Mouse (Mus musculus) left cerebral cortex, adult 18-20 months (tissue): ENCODE data around the gene Gpha2. TPM values are rescaled to one million over a fixed set of nuclear protein-coding genes. Genes with fewer than 3 reads are reported as not detected.

Experiments used
- DNase-seq, 2 experiments: peaks; one replicate each; pipeline ENCODE4 v3.0.0; 2021 to 2022; ENCODE audit warnings: low spot score in 2 of 2, mixed read lengths in 1 of 2
- microRNA-seq, 2 experiments: library from miRNA; unstranded; fragments of <30 nt; microRNA quantifications; one replicate each; pipeline ENCODE4 v1.2.0; 2021
- total RNA-seq, 2 experiments: library from RNA; stranded (reverse); gene quantifications; 2 replicates each; pipeline ENCODE4 v1.2.3; 2021

Gene Gpha2
- total RNA-seq, 2 experiments from 2014 or later = not detected

DNA sequence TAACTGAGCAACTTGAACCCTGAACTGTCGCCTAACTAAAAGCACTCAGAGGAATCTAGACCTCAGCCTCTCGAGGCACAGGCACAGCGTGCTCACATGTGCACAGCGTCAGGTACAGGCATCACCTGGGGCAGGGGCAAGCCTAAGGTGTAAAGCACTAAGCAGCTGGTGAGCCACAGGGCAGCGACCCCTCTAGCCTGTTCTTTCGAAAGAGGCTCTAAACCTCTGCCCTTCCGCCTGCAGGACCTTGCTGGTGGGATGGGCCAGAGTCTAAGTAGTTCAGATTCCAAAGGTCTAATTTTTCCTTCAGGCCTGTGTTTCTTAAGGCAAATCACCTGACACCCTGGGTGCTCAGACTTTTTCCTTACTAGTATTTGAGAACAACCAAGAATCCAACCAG, 45.9 kb downstream of the Gpha2 start:
- no peak for DNase-seq

DNA sequence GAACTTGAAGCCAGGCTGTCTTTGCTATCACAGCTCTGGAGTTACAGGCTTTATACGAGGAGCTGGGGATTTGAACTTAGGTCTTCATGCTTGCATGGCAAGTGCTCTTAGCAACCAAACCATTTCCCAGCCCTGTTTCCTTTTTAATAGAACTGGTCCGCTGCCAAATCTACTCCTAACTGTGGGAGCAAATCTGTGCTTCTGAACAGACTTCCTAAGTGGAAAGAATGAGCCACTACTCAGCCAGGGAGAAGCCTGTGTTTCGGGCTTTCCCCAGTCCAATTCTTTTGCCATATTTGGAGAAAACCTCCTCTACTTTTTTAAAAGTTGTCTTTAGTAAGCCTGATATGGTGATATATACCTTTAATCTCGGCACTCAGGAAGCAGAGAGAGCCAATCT, 46.6 kb downstream of the Gpha2 start:
- DNase-seq = peak in 1 of 2 experiments; percentile 42

GRCm38 (mm10) chr19:6273592-6273991, 47.4 kb downstream of the Gpha2 start:
- no peak for DNase-seq

DNA sequence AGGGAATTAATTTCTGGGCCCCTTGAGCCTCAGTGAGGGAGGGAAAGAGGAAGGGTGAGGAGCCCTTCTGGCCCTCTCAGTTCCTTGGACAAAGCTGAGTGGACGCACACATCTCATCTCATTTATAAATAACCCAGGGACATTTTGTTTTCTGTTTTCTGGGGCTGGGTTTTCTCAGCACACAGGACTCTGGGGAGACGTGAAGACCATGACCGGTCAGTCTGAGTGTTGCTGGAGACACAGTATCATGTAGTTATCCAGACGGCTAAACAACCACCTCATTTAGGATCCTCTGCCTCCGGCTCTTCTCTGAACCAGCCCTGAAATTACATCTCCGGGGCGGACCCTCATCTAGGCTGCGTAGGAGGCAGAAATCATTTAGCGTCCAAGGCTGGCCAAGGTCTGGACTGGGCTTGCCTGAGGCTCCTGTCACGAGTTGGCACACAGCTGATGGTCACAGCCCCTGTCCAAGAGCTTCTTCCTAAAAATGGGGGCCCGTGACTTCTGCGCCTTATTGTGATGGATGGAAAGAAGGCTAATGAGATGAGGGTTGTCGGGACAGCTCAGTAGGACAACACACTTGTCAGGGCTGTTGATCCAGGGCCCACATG, 47.9 kb downstream of the Gpha2 start:
- no peak for DNase-seq

DNA sequence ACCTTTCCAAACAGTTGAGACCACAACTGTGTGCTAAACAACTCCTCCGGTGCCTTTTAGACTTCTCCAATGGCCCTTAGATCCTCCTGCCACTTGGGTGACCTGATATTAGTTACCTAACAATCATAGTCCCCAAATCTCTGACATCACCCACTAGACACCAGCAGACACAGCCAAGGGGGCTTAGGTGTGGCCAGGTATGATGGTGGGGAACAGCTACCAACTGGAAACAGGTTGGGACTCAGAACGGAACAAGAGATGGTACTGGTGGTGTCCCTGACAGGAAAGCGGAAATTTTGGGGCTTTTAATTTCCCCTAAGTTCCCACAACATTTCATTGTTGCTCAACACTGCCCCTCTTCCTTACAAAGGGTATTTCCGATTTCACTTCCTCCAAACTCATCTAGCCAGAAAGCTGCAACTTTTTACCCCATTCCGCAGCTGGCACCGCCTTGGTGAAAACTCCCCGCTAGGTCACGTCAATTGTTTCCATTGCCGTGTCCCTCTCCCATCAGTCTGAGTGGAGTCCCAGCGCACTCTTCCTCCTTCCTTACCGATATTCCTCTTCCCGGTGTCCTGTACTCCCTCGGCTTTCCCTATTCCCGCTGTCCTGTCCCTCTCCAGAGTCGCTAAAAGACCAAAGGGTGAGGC, 49.7 kb downstream of the Gpha2 start:
- DNase-seq = no peak

DNA sequence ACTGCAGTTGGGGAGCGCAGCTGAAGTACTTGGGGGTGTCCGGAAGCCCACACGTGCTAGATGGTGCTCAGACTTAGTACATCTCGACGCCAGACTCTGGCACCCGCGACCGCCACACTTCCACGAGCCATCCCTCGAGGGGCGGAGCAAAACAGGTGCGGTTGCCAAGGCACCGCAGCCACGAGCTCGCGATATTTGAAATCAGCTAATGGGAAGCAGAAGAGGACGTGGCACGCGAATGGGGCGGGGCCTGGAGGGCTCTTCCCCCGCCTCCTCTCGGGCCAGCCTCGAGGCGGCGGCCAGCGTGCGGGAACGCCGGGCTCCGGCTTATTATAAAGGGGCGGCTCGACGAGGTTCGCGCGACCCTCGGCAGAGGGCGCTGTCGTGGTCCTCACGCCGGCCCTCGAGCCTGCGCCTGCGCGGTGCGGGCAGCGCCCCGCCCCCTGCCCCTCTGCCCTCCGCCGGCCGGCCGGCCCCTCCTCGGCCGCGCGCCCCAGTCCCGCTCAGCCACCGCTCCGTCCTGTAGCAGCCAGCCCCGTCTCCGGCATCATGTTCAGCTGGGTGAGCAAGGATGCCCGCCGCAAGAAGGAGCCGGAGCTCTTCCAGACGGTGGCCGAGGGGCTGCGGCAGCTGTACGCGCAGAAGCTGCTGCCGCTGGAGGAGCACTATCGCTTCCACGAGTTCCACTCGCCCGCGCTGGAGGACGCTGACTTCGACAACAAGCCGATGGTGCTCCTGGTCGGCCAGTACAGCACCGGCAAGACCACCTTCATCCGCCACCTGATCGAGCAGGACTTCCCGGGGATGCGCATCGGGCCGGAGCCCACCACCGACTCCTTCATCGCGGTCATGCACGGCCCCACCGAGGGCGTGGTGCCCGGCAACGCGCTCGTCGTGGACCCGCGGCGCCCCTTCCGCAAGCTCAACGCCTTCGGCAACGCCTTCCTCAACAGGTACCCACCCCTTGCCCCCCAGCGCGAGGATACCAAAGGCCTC, 50.5 kb downstream of the Gpha2 start, which contains the start of gene Ehd1:
Gene Ehd1 (plus strand): TSS at position 300 of the 996 bp plus-strand sequence.
- peak; percentile 89 to 95 for DNase-seq

Small RNA genes lying within 50 kb of the gene (microRNA-seq; reads per million reads assigned to microRNA genes)
- 13.9 to 17.5 reads per million in 2 experiments for gene Mir192
- 26.4 to 30.3 reads per million in 2 experiments for gene Mir194-2

Other genes starting within 250 kb of the Gpha2 start
- gene Slc22a20, start 240.2 kb upstream of the Gpha2 start, total RNA-seq = not detected
- gene Capn1, start 210.5 kb upstream of the Gpha2 start, total RNA-seq = 10 to 100 TPM; 27.9 to 28.1 TPM
- 10 to 100 TPM; 41.3 to 41.6 TPM for gene Syvn1, start 179.8 kb upstream of the Gpha2 start, total RNA-seq
- 10 to 100 TPM; 42.5 to 51.3 TPM for gene Mrpl49, start 168.6 kb upstream of the Gpha2 start, total RNA-seq
- gene Fau, start 168.5 kb upstream of the Gpha2 start, total RNA-seq = 100 to 1,000 TPM; 717 to 762 TPM
- gene Znhit2, start 165.2 kb upstream of the Gpha2 start, total RNA-seq = 10 to 100 TPM; 32.2 to 35.0 TPM
- 10 to 100 TPM; 25.1 to 25.2 TPM for gene Tm7sf2, start 158.0 kb upstream of the Gpha2 start, total RNA-seq
- 10 to 100 TPM; 78.5 to 94.4 TPM for gene Vps51, start 149.1 kb upstream of the Gpha2 start, total RNA-seq
- gene Tmem262, start 146.3 kb upstream of the Gpha2 start, total RNA-seq = not detected
- under 1 TPM; 0.54 to 0.60 TPM for gene Gm28374, start 144.1 kb upstream of the Gpha2 start, total RNA-seq
- gene Zfpl1, start 141.4 kb upstream of the Gpha2 start, total RNA-seq = 10 to 100 TPM; 38.6 to 42.1 TPM
- under 1 TPM in 1 of 2 experiments, not detected in 1; 0.26 TPM for gene Cdca5, start 141.4 kb upstream of the Gpha2 start, total RNA-seq
- gene AC131692.1, start 132.0 kb upstream of the Gpha2 start, total RNA-seq = not detected
- gene Naaladl1, start 120.6 kb upstream of the Gpha2 start, total RNA-seq = under 1 TPM; 0.14 to 0.21 TPM
- gene Sac3d1, start 107.7 kb upstream of the Gpha2 start, total RNA-seq = 10 to 100 TPM; 17.8 to 19.0 TPM
- 10 to 100 TPM; 41.6 to 44.8 TPM for gene Snx15, start 98.1 kb upstream of the Gpha2 start, total RNA-seq
- gene Batf2, start 85.4 kb upstream of the Gpha2 start, total RNA-seq = 1 to 10 TPM in 1 of 2 experiments, under 1 TPM in 1; 0.51 to 1.2 TPM
- gene Arl2, start 84.8 kb upstream of the Gpha2 start, total RNA-seq = 10 to 100 TPM; 82.9 to 92.9 TPM
- under 1 TPM in 1 of 2 experiments, not detected in 1; 0.37 TPM for gene Majin, start 42.0 kb upstream of the Gpha2 start, total RNA-seq
- 100 to 1,000 TPM; 152 to 158 TPM for gene Ppp2r5b, start 9.5 kb downstream of the Gpha2 start, total RNA-seq
- 10 to 100 TPM; 31.5 to 33.9 TPM for gene Atg2a, start 15.3 kb downstream of the Gpha2 start, total RNA-seq
- gene Ehd1, start 50.3 kb downstream of the Gpha2 start, total RNA-seq = 10 to 100 TPM; 36.8 to 39.0 TPM
- 1 to 10 TPM; 4.2 to 4.8 TPM for gene Cdc42bpg, start 80.1 kb downstream of the Gpha2 start, total RNA-seq
- gene Men1, start 108.6 kb downstream of the Gpha2 start, total RNA-seq = 10 to 100 TPM; 62.4 to 74.5 TPM
- gene Map4k2, start 114.8 kb downstream of the Gpha2 start, total RNA-seq = 100 to 1,000 TPM in 1 of 2 experiments, 10 to 100 TPM in 1; 92.9 to 100 TPM
- gene Sf1, start 137.3 kb downstream of the Gpha2 start, total RNA-seq = 100 to 1,000 TPM; 188 to 211 TPM
- gene Pygm, start 158.0 kb downstream of the Gpha2 start, total RNA-seq = 10 to 100 TPM; 32.6 to 37.9 TPM
- 10 to 100 TPM; 68.2 to 84.7 TPM for gene Rasgrp2, start 173.0 kb downstream of the Gpha2 start, total RNA-seq
- 100 to 1,000 TPM; 549 to 568 TPM for gene Nrxn2, start 192.4 kb downstream of the Gpha2 start, total RNA-seq